Mouse (Mus musculus) frontal cortex, postnatal 36 days (tissue): Measurements from ENCODE around the gene Hnrnpll.
"Not testable (repeated sequence)": the region's sequence is repeated elsewhere in the genome, so short reads cannot be mapped to it uniquely, and the experiment has no call there.

Experiments
- DNase-seq, 2 experiments: peaks; one replicate each; pipeline ENCODE4 v3.0.0; 2022; ENCODE audit warnings: low spot score in 2 of 2

Gene Hnrnpll

GRCm38 (mm10) chr17:80059731-80060130 lies 2.4 kb downstream of the Hnrnpll start:
- no peak for DNase-seq

GRCm38 (mm10) chr17:80058501-80058900 lies 3.6 kb downstream of the Hnrnpll start:
- DNase-seq = no peak

DNA sequence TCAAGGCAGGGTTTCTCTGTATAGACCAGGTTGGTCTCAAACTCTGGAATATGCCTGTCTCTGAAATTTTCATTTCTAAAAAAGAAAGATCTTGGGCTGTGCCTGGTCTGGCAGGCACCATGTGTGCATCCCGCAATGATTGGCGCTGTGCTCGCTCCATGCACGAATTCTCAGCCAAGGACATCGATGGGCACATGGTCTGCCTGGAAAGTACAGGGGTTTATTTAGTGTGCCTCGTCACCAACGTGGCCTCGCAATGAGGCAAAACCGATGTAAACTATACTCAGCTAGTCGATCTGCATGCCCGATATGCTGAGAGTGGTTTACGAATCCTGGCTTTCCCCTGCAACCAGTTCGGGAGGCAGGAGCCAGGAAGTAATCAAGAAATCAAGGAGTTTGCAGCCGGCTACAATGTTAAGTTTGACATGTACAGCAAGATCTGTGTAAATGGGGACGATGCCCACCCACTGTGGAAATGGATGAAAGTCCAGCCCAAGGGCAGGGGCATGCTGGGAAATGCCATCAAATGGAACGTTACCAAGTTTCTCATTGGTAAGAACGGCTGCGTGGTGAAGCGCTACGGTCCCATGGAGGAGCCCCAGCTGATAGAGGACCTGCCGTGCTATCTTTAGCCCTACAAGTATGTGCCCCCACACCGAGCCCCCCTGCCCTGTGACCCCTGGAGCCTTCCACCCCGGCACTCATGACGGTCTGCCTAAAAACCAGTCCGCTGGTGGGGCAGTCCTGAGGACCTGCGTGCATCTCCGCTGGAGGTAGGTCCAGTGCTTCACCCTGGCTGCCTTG lies 8.0 kb downstream of the Hnrnpll start:
- no peak for DNase-seq

- no peak for DNase-seq
Observed at GRCm38 (mm10) chr17:80051682-80052081, 10.5 kb downstream of the Hnrnpll start.

DNA sequence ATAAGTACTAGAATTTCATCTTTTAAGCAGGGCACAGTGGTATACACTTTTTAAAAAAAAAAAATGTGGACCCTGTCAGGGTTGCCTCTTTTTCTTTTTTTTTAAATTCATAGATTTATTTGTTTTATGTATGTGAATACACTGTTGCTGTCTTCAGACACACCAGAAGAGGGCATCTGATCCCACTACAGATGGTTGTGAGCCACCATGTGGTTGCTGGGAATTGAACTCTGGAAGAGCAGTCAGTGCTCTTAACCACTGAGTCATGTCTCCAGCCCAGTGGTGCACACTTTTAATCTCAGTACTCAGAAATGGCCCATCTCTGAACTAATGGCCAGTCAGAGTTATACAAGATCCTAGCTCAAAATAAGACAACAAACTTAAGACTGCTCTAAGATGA lies 12.8 kb downstream of the Hnrnpll start:
- not testable (repeated sequence) for DNase-seq

DNA sequence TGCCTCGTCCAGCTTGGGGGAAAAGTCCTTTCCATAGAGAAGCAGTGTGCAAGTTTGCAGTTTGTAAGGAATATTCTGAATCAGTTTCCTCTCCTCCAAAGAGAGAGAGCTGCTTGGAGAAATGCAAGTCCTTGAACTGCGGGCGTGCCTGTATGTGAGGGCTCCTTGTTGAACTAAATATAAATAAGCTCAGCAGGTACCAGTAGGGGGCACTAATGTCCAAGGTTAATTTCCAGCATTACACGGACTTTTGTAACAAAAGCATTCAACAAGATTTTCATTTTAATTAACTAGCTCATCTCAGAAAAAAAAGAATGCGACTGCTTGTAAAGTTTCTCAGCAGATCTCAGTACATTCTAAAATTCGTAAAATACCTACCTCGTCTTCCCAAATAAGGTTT lies 13.9 kb downstream of the Hnrnpll start:
- DNase-seq = peak; percentile 52 to 77

DNA sequence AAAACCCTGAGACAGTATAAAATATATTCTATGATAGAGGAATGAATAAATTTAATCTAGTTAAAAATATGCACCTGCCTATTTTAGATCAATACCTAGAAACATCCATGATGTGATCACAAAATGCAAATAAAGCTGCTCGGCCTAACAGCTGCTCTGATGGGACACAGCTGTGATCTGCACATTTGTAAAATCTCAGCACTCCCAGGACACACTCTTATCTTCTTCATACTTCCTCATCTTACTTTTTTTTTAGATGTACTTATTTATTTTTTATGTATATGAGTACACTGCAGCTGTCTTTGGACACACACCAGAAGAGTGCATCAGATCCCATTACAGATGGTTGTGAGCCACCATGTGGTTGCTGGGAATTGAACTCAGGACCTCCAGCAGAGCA lies 20.4 kb downstream of the Hnrnpll start:
- DNase-seq = no peak

DNA sequence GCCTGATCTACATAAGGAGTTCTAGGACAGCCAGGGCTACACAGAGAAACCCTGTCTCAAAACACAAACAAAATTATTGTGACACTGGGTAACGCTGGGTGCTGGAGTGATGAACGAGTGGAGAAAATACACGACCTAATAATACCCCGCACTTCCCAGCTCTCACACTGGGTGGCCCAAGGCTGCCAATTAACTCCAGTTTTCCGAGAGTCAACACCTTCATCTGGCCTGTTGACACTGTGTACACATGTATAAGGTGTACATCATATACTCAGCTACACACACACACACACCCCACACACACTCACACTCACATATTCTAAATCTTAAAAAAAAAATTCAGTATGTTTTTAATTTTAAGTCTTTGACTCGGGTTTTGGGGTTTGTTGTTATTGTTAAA lies 33.5 kb downstream of the Hnrnpll start:
- DNase-seq = no peak

- no peak for DNase-seq
Observed at GRCm38 (mm10) chr17:80026189-80026936, 35.8 kb downstream of the Hnrnpll start.

DNA sequence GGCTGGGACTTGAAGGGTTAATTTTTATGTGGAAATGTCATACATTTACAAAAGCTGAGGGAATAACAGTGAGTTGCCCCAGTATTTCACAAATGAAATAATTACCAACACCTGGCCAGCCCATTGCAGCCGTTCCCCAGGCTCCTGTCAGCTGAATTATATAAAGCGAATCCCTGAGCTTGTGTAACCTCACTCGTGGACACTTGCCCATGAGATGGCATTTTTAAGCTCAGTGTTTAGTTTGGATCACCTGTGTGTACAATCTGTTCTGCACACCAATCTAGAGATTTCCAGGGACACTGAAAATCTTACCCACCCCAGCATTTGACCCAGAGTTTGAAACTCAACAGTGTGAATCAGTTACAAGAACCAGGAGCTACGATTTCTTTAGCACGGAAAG lies 40.0 kb downstream of the Hnrnpll start:
- DNase-seq = no peak

DNA sequence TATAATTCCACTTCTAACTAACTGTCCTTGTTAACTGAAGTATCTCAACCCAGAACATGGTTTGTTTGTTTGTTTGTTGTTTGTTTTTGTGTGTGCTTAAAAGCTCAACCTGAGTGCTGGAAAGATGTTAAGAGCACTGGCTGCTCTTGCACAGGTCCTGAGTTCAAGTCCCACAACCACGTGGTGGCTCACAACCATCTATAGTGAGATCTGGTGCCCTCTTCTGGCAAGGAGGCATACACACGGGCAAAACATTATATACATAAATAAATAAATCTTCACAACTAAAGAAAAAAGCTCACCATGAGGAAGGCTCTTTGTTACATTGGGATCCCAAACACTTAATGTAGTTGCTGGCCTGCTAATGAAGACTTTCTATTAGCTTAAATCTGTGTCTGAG lies 41.6 kb downstream of the Hnrnpll start:
- no peak for DNase-seq

DNA sequence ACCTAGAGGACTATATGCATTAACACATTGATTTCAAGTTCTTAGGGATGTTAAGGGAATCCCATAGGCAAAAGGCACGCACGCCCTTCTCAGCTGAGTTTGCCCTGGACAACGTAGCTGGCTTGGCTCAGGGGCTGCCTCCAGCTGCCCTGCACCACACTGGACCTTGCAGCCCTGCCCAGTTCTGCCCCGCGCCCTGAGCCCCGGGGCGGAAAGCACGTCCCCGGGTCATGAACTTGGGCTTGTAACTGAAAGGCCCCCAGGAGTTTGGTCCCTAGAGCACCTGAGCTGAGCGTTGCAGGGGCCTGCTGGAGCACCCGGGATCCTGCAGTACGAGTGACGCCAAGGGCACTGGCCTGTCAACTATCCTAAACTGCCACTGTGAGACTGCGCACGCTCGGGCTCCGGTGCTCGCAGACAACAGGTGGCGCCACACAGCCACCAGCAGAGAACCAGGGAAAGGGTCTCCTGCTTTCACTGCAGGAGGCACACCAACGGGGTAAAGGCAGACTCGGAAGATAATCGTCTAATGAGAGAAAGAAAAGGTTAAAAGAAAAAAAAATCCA lies 43.1 kb downstream of the Hnrnpll start:
- no peak for DNase-seq

- no peak for DNase-seq
Observed at GRCm38 (mm10) chr17:80018239-80018975, 43.7 kb downstream of the Hnrnpll start.

GRCm38 (mm10) chr17:80017389-80017788 lies 44.7 kb downstream of the Hnrnpll start:
- DNase-seq = peak; percentile 61 to 82

DNA sequence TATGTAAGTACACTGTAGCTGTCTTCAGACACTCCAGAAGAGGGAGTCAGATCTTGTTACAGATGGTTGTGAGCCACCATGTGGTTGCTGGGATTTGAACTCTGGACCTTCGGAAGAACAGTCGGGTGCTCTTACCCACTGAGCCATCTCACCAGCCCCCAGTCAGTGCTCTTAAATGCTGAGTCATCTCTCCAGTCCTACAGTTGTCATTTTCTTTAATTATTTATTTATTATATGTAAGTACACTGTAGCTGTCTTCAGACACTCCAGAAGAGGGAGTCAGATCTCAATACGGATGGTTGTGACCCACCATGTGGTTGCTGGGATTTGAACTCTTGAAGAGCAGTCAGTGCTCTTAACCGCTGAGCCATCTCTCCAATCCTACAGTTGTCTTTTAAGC lies 45.7 kb downstream of the Hnrnpll start:
- not testable (repeated sequence) for DNase-seq

GRCm38 (mm10) chr17:80014361-80014809 lies 47.7 kb downstream of the Hnrnpll start:
- no peak for DNase-seq

DNA sequence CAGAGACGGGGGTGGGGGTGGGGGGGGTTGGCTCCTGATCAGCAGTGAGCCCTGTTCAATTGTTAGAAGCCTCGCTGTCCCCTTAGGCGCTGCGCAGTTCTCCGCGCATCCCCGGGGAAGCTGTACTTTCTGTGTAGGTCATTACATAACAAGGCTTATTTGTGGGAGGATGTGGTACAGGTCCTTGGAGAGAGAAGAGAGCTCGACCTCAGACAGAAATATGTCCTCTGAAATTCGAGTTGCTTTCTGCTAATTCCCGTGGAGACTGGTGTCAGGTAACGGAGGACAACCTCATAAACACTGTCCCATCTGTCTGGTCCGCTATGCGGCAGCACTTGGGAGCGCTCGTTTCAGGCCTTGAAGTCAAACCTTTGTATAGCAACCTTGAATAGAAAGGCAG lies 52.2 kb downstream of the Hnrnpll start:
- DNase-seq = no peak

GRCm38 (mm10) chr17:80008847-80009246 lies 53.3 kb downstream of the Hnrnpll start:
- peak in 1 of 2 experiments; percentile 24 for DNase-seq

DNA sequence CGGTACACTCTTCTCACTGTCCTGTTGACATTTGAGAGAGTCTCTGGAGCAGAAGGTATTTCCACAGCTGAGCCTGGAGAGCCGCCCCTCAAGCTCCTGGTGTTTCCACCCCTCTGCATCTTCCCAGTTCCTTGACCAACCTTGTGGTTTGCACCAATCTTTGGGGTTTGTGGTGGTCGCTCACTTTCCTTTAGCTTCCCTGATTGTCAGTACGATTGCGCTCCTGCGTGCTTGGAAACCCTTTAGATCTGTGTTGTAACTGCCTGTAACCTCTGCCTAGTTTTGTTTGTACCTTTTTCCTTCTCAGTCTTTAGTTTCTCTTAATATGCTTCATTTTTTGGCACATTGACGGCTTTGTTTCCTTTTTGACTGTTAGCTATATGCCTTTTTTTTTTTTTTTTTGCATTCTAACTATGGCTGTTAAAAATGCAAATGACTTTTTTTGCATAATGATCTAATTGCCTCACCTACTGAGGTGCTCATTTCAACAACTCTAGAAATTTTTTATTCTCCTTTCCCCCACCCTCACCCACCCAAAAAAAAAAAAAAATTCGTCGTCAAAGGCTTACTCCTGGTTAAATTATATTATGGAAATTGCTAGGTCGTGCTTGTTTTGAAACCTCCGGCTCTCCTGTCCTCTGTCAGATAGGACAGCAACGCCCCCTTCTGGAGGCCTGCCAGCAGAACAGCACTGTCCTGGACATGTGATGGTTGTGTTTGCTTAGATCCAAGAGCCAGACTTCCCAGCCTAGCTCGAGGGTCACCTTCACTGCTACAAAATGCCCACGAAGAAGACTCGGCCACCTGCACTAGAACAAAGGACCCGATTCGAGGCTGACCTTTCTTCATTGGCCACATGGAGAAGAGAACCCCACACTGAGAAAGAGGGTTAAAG lies 57.5 kb downstream of the Hnrnpll start:
- DNase-seq = peak; percentile 35 to 54

DNA sequence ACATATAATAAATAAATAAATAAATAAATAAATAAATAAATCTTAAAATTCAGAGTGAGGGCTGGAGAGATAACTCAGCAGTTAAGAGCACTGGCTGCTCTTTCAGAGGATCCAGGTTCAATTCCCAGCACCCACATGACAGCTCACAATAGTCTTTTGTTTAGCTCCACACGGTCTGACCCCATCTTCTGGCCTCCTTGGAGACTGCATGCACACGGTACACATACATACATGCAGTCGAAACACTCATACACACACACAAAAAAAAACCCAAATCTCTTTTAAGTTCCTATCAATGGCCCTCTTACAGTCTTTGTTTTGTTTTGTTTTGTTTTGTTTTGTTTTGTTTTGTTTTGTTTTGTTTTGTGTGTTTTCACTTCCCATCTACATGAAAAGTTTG lies 58.3 kb downstream of the Hnrnpll start:
- DNase-seq = not testable (repeated sequence)

GRCm38 (mm10) chr17:80002385-80002852 lies 59.7 kb downstream of the Hnrnpll start:
- no peak for DNase-seq
